Mouse (Mus musculus): ENCODE results near the gene Ankrd23.

Ankrd23 gene

DNA sequence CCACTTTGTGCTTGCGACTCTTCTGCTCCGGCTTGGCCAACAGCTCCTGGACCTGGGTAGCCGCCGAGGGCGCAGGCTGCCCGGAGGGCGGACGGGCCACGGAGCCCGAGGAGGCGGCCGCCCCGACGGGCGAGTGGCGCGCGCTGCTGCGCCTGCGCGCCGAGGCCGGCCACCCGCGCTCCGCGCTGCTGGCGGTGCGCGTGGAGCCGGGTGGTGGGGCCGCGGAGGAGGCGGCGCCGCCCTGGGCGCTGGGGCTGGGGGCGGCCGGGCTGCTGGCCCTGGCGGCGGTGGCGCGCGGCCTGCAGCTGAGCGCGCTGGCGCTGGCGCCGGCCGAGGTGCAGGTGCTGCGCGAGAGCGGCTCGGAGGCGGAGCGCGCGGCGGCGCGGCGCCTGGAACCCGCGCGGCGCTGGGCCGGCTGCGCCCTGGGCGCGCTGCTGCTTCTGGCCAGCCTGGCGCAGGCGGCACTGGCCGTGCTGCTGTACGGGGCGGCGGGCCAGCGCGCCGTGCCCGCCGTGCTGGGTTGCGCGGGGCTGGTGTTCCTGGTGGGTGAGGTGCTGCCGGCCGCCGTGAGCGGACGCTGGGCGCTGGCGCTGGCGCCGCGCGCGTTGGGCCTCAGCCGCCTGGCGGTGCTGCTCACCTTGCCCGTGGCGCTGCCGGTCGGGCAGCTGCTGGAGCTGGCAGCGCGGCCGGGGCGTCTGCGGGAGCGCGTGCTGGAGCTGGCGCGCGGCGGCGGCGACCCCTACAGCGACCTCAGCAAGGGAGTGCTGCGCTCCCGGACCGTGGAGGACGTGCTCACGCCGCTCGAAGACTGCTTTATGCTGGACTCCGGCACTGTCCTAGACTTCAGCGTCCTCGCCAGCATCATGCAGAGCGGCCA, 24.4 kb downstream of the Ankrd23 start:
- peak; percentile 28 to 59 for DNase-seq

DNA sequence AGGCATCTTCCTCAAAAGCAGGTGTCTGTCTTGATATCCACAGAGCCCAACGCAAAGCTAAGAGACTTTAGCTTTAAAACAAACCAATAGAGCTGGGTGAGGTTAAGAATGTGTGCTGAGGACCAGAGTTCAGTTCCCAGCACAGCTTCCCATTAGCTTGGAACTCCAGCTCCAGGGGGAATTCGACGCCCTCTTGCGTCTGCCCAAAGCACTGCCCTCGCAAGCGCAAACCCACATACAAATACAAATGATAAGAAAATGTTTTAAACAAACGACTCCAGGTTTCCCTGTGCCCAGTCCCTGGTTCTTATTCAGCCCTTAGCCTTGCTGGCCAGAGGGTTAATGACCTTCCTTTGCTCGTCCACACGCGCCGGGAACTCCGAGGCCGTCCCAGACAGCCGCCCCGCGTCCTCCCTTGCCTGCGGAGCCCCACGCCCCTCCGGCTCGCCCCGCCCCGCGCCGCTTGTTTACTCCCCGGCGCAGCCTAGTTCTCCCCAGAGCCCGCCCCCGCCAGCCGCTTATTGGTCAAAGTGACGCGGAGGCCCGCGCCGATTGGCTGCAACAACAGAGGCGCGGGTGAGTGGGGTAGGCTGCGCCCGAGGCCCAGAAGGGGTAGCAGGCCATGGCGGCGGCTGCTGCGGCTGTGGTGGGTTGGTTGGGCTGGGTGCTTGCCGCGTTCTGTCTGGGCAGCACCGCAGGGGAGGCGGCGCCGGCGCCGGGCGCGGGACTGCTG, 25.2 kb downstream of the Ankrd23 start, which contains the start of gene Cnnm3:
Gene Cnnm3, plus strand, starts transcription at position 579 of the 733 bp plus-strand sequence.
- peak; percentile 99 to 100 for DNase-seq

DNA sequence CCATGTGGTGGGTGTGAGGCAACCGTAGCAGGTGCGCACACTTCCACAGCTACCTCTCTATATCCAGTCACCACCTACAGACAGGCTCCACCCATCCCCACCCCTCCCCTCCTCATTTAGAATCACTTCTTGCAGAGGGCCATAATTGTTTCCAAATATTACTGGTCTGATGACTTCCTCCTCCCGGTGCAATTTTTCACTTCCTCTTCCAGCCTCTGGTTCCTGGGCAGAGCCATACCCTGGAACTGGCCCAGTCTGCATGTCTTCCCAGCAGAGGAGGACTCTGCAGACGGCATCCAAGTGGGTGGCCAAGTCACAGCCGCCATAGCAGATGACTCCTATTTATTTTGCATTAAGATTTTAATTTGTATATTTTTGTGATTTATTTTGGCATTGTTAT, 28.4 kb downstream of the Ankrd23 start:
- DNase-seq = no peak

DNA sequence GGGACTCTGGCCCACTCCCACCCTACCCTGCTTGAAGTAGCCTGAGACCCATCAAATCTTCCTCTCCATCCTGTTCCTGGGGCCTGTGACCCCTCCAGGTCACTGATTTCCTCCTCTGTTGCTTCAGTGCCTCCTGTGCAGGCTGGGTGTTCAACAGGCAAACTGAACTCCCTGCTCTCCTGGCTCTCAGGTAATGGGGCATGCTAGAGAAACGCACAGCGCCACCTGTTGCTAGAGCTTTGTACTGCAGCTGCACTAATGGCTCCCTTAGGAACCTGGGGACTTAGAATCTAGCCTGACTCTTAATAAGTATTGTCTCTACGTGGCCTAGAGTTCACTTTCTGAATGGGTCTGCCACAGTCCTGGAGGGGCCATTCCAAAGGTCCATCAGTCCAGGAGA, 35.4 kb downstream of the Ankrd23 start:
- peak; percentile 57 to 81 for DNase-seq

DNA sequence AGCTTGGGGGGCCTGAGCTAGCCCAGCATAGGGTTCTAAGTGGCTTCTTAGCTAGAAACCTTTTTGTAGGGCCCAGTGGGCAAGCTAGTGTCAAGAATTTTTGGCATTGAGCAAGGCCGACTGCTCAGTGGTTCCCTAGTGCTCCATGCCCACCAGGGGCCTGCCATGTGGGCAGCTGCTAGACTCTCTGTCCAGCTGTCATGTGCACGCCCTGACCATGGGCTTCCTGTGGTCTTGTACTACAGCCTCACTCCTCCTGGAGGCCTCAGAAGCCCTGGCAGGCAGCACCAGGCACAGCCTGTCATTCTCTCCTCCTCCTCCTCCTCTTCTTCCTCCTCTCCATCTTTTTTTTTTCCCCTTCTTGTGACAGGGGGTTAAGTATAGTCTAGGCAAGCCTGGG, 39.4 kb downstream of the Ankrd23 start:
- no peak for DNase-seq

DNA sequence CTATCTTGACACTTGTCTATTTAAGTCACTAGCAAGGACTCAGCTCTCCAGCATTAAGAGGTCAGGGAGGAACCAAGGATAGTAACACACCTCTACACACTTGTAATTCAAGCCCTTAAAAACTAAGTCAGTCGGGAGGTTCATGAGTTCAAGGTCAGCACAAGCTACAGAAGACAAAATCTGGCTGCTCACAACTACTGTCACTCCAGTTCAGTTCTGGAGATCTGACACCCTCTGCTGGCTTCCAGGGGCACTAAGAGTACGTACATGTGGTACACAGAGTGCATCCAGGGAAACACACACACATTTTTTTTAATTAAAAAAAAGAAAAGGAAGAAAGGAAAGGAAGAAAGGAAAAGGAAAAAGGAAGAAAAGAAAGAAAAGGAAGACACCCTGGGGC, 40.0 kb downstream of the Ankrd23 start:
- no peak for DNase-seq

DNA sequence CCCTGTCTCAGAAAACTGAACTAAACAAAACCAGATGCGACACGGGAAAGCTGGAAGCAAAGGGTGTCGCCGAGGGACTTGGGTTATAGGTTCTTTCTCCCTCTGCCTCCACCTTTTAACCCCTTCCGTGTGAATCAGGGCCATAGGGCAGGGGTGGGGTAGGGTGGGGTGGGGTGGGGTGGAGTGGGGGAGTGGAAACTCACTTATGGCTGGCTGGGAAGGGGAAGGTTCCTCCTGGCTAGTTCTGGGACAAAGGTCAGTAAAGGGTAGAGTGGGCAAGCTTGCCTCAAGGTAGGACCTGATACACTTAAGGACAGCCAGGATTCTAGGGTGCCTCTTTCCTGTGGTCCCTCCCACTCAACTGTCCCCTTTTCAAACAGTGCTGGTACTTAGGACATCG, 43.4 kb downstream of the Ankrd23 start:
- no peak for DNase-seq

DNA sequence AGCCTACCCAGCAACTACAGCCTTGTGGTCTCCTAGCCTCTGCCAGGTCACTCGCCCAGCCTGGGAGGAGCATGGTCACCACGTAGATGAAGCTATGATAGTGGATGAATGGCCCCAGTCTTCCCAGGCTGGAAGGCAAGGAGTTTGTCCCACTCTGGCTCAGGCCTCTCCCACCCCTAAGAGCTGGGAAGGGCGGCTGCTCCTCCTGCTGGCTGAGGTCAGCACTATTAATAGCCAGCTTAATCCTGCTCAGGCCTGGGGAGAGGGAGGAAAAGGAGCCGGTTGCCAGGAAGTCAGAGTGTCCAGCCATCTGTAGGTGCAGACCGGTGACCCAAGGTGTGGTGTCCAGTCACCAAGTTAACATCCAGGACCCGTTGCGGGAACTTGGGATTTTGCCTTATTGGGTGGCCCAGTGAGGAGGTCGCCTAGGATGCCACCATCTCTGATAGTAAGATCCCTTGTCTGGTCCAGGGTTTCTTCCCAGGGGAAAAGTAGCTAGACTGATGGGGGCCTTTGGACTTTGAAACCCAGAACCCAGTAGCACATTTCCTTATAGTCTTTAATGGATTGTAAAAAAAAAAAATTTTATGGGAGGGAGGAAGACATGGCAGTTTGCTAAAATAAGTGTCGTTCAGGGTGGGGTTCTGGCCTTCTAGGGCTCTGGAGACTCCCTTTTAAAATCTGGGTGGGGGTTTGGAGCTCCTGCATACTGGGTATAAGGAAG, 44.1 kb downstream of the Ankrd23 start:
- DNase-seq = no peak

DNA sequence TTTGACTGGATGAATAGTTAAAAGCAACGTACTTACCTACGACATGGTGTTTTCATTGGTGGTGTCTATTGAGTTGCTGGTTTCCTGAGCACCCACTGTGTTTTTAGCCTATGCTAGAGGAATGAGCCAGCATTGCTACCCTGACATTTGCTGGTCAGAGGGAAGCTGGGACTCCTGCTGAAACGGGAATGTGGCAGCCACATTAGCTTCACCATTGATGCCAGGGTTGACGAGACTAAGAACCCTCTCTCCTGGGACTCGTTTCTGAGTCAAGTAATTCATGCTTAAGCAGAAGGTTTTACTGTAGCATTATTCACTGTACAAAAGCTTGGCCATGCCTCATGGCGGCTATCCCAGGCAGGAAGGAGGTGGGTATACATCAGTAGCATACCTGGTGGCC, 47.0 kb downstream of the Ankrd23 start:
- no peak for DNase-seq

DNA sequence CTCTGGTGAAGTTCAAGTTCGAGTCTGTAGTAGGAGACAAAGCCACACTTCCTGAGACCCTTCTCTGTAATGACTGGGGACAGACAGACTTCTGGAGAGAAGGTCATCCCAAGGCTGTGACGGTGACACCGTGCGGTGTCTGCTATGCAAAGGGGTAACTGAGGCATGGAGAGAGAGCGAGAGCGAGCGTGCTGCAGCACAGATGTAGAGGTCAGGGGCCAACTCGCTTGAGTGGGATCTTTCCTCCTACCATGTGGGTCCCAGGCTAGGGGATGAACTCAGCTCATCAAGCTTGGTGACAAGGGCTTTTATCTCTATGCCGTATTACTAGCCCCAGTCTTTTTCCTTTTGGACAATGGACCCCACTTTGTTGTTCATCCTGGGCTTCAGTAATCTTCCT, 49.6 kb downstream of the Ankrd23 start:
- DNase-seq = no peak

DNA sequence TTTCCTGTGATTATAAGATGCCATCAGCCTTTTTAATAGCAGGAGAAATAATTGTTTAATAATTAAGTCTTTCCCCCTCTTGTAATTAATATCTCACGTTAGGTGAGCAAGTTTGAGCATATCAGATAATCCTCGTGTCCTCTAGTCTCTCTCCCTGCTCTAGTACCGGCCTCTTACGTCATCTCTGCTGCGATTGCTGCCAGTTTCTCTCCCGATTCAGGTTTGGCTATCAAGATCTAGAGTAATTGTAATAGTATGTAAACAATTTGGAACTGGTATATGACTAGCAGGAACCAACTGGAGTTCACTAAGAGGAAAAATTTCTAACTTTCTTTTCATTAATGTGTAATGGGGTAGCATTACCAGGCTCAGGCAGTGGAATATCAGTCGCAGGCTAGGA, 51.6 kb downstream of the Ankrd23 start:
- no peak for DNase-seq

DNA sequence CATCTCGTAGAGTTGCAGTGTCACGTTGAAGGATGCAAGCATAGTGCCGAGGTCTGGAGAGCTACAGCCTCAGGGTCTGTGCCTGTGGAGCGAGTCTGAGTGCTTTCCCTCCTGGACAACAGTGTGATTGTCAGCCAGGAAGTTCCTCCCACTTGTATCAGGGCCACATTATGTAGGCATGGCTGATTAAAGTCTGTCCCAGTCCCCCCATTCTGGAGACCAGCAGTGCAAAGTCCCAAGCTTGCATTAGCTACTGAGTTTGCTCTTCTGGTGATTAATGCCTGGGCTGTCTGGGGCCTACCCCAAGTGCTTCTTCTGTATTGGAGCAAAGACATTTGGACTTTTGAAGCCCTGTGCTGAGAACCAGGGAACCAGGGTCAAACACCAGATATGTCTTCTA, 52.9 kb downstream of the Ankrd23 start:
- no peak for DNase-seq
